Mouse (Mus musculus) right cerebral cortex, postnatal 14 days (tissue): ENCODE data around the gene Gngt2.

Experiments
- DNase-seq: peaks from one replicate; pipeline ENCODE4 v3.0.0; 2022

Gngt2 gene

DNA sequence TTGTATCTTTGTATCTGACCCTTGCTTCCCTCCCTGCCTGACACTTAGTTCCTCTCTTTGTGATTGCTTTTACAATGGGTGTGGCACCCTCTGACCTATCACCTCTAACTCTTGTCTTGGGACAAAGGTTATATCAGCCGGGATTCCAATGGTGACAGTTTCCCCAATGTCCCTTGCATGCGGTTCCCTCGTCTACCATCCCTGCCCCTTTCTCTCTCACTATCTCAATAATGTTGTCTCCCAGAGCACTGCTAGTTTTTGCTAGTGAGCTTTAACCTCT lies 9.9 kb upstream of the Gngt2 start:
- no peak for DNase-seq

- peak; percentile 70 for DNase-seq
Observed at GRCm38 (mm10) chr11:95827464-95828085, 9.4 kb upstream of the Gngt2 start.

DNA sequence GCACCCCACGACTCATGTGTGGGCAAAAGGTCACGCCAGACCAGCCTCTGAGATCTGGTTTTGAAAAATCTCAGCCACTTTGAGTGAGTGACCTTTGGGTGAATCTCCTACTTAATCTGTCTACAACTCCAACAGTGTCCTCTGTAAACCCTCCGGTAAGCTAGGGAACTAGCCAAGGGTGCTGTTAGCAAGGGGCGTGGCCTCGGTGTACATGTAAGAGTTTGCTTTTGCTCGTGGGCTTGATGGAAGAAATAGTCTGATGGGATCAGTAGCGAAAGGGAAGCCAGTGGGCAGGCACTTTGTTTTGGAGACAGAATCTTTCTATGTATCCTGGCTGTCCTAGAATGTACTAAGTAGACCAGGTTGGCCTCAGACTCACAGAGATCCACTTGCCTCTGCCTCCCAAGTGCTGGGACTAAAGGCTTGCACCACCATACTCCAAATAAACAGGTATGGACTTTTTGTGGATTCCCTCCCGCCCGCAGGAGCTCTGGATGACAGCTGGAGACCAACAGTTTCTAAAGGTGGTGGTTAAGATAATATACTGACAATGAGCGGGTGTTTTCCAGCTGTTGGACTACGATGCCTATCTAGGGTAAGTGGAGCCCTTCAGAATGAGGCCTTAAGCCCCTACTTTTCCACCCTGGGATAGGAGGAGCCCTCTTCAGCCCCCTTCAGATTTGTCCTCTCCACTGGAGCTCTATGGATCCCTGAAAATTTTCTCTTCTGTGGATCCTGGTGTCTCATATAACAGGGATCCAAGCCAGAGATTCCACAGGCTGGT lies 8.6 kb upstream of the Gngt2 start:
- DNase-seq: no peak

DNA sequence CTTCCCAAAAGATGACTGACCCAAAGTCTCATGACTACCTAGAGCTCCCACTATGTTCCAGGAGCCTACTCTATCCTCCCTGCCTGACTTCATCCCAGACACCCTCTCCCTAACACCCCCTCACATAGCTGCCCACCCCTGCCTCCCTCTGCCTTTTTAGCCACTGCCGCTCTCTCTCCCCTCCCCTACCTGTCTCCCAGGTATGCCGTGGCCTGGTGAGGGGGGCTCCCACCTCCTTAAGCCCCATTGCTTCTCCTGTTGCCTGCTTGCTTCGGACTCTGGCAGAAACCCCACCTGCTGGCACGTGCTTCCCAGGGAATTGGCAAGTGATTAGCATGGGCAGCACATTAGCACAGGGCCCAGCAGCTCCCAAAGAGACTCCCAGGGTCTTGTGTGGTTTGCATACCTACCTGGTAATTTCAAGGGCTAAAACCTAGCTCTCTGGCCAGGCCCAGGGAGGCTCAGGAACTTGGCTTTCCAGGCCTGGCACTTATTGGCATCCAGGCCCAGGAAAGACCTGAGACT lies 7.4 kb upstream of the Gngt2 start:
- DNase-seq: no peak

- DNase-seq: no peak
Observed at GRCm38 (mm10) chr11:95830411-95831275, 6.4 kb upstream of the Gngt2 start.

GRCm38 (mm10) chr11:95831276-95831619 lies 5.8 kb upstream of the Gngt2 start:
- DNase-seq: no peak

DNA sequence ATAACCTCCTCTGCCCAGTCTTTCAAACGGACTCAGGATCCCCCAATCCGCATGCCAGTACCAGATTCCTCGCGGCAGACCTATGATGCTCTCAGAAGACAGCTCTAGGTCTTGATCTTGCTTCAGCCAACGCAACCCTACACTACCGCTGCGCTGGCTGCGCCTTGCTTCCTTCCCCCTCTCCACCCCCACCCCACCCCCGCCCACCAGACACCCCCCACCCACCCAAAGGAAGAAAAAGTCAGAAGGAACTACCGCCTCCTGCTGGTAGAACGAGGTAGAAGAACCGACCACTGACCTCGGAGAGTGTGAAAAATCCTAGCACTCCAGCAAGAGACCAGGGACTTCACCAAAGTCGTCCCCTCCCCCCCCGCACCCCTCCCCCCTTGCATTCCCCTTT lies 5.4 kb upstream of the Gngt2 start:
- no peak for DNase-seq

GRCm38 (mm10) chr11:95832129-95833005 lies 4.6 kb upstream of the Gngt2 start:
- DNase-seq: no peak

DNA sequence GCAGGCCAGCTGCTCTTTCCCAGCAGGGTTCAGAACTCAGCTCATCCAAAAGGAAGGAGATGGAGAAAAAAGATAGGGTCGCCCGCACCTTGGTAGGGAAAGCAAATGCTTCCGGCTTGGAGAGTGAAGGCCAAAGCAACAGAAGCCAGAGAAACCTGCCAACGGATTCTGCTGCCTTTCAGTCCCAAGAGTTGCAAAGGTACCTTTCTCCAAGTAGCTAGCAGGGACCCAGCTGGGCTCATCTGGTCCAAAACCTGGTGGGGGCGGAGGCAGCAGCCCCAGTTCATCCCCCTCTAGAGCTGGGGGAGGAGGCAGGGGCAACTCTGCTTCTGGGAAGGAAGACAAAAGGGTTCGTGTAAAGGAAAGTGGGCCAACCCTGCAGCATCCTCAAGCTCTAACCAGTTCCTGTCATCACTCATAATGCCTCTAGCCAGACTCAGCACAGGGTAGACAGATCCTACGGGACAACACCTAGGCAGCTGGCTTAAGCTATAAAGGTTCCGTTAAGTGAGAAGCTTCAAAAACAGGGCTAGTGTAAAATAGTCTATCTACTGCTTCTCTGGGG lies 3.9 kb upstream of the Gngt2 start:
- no peak for DNase-seq

GRCm38 (mm10) chr11:95833631-95834142 lies 3.3 kb upstream of the Gngt2 start:
- DNase-seq: no peak

- DNase-seq: peak; percentile 50
Observed at GRCm38 (mm10) chr11:95834143-95834667, 2.8 kb upstream of the Gngt2 start.

- DNase-seq: no peak
Observed at GRCm38 (mm10) chr11:95834742-95835710, 2.0 kb upstream of the Gngt2 start.

DNA sequence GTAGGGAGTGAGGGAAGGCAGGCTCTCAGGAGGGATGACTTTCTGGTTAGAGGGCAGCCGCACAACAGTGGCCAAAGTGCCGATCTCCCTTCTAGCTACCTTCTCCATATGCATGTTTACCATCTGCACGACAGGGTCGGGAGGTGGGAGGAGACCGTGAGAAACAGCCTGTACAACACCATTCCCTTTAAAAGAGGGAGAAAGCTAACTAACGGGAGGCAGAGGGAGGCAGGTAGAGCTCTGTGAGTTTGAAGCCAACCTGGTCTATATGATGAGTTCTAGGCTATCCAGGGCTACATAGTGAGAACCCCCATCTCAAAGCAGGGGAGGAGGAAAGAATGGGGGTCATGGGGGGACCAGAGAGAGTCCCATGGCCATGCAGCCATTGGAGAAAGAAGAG lies 1.2 kb upstream of the Gngt2 start:
- DNase-seq: no peak

- no peak for DNase-seq
Observed at GRCm38 (mm10) chr11:95836433-95836832, 583 bp upstream of the Gngt2 start.

DNA sequence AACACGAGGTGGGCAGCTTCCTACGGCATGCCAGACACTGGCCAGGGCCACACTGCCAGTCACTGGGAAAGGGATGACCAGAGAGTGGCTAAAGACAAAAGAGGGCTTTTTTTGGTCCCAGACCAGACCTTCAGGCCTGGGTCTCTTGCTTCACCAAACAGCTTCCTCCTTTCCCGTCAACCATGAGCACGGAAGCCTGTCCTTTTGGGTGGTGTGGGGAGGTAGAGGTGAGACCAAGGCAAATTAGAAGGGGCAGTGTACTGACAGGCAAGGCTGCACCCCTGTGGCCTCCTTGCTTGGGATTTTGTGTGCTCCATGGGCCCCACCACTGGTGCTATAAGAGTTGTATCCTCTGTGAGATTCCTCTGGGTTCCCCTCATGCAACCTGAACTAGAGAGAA lies 1.6 kb downstream of the Gngt2 start:
- no peak for DNase-seq

- DNase-seq: no peak
Observed at GRCm38 (mm10) chr11:95838999-95839868, 2.2 kb downstream of the Gngt2 start.

- no peak for DNase-seq
Observed at GRCm38 (mm10) chr11:95840694-95841497, 3.9 kb downstream of the Gngt2 start.

DNA sequence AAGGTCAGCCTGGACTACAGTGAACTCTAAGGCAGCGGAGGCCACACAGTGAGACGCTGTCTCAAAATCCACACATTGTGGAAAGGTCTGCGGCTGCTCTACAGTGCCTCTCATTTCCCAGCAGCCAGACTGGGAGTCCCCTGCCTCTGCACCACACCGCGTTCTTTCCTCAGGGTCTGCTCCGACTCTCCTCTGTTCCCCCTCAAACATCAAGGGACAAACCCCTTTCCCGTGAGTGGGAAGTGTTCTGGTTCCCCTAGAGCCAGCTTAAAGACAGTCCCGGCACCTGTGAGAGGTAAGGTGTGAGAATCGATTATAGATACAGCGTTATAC lies 4.4 kb downstream of the Gngt2 start:
- DNase-seq: no peak
